Mouse (Mus musculus) G1E (cell line): ENCODE results near the gene Tmprss9.
A peak's percentile ranks its signal among the peaks of the same experiment; 100 is the strongest.

Experiments
- CTCF ChIP-seq: IDR thresholded peaks from 2 replicates; pipeline ENCODE4 v1.5.1; 2012; ENCODE audit warnings: low read depth, low read length, inconsistent platforms, mixed read lengths
- POLR2AphosphoS5 ChIP-seq: IDR thresholded peaks from 2 replicates; pipeline ENCODE4 v1.6.1; 2012; ENCODE audit warnings: low read depth, low read length, inconsistent platforms; ENCODE audit not compliant: insufficient replicate concordance

GRCm38 (mm10) chr10:80946684-80947437 lies 75.2 kb downstream of the Tmprss9 start:
- TF ChIP-seq CTCF, result peak; percentile 47
- no peak for TF ChIP-seq POLR2AphosphoS5
